Mouse (Mus musculus) ES-E14 (cell line): ENCODE results near the gene Nkx2-3. TPM values are rescaled to one million over a fixed set of nuclear protein-coding genes. Genes with fewer than 3 reads are reported as not detected.

Experiments used
- DNase-seq: peaks from one replicate; pipeline ENCODE4 v3.0.0-alpha.2; 2013; ENCODE audit warnings: low read depth, low spot score
- H3K27ac ChIP-seq: 2 replicates; pipeline ENCODE4 v1.5.1; 2012; ENCODE audit warnings: low read depth, mild to moderate bottlenecking, low read length, moderate library complexity, mixed read lengths; ENCODE audit not compliant: poor library complexity, insufficient read depth, severe bottlenecking
- H3K36me3 ChIP-seq: 2 replicates; pipeline ENCODE4 v1.6.1; 2012; ENCODE audit warnings: mild to moderate bottlenecking, low read length, moderate library complexity, mixed read lengths; ENCODE audit not compliant: control insufficient read depth, poor library complexity, insufficient read depth, severe bottlenecking
- H3K4me1 ChIP-seq, 2 experiments: fragments of 150-350 bp in 1 of 2; sonication (generic) in 1 of 2; 2 replicates each; pipeline ENCODE4 v1.6.1; 2012; ENCODE audit warnings: low read length in 2 of 2, mild to moderate bottlenecking in 1 of 2, mixed read lengths in 1 of 2; ENCODE audit not compliant: control insufficient read depth in 2 of 2, insufficient read depth in 2 of 2, poor library complexity in 1 of 2
- H3K4me3 ChIP-seq, 2 experiments: fragments of 150-350 bp in 1 of 2; sonication (generic) in 1 of 2; 2 replicates each; pipeline ENCODE4 v1.5.1; 2012; ENCODE audit warnings: low read length in 2 of 2, low read depth in 1 of 2, mild to moderate bottlenecking in 1 of 2, mixed read lengths in 1 of 2; ENCODE audit not compliant: insufficient read depth in 1 of 2, poor library complexity in 1 of 2, severe bottlenecking in 1 of 2
- H3K9ac ChIP-seq: 2 replicates; pipeline ENCODE4 v1.6.1; 2012; ENCODE audit warnings: low read depth, mild to moderate bottlenecking, low read length, mixed read lengths; ENCODE audit not compliant: poor library complexity, insufficient read depth, severe bottlenecking
- H3K9me3 ChIP-seq: fragments of 150-350 bp; sonication (generic); 2 replicates; pipeline ENCODE4 v1.6.1; 2012; ENCODE audit warnings: low read depth, mild to moderate bottlenecking, low read length; ENCODE audit not compliant: control insufficient read depth, insufficient read depth
- CHD2 ChIP-seq: IDR thresholded peaks from 2 replicates; pipeline ENCODE4 v1.6.1; 2014; ENCODE audit warnings: mild to moderate bottlenecking, low read depth, low read length, inconsistent platforms
- HCFC1 ChIP-seq: IDR thresholded peaks from 2 replicates; pipeline ENCODE4 v1.6.1; 2012; ENCODE audit warnings: low read length, inconsistent platforms, borderline replicate concordance; ENCODE audit not compliant: insufficient read depth
- MAFK ChIP-seq: IDR thresholded peaks from 2 replicates; pipeline ENCODE4 v1.6.1; 2014; ENCODE audit warnings: mild to moderate bottlenecking, low read depth, low read length, inconsistent platforms; ENCODE audit not compliant: insufficient read depth
- ZC3H11A ChIP-seq: IDR thresholded peaks from 2 replicates; pipeline ENCODE4 v1.6.1; 2012; ENCODE audit warnings: low read depth, mild to moderate bottlenecking, inconsistent platforms, low read length, borderline replicate concordance
- ZNF384 ChIP-seq: IDR thresholded peaks from 2 replicates; pipeline ENCODE4 v1.6.1; 2012; ENCODE audit warnings: low read depth, low read length, inconsistent platforms
- in situ Hi-C, 2 experiments: fragments of 600-800 bp; cut with MboI; formaldehyde crosslinking; loops; one replicate each; pipeline ENCODE4 v1.15.1; 2025; ENCODE audit warnings: low sequenced_read_pairs in 2 of 2, inconsistent platforms in 1 of 2; ENCODE audit not compliant: unreplicated experiment in 2 of 2
- total RNA-seq: library from RNA; depleted of rRNA; stranded (reverse); fragments of 300-350 nt; gene quantifications from 2 replicates; pipeline ENCODE4 v1.2.3, GENCODE M21; 2012

The Nkx2-3 gene
- total RNA-seq, 1 experiment, result 0.27 TPM

GRCm38 (mm10) chr19:43627345-43627744 is 15.2 kb downstream of the Nkx2-3 start:
- no peaks in the 10 kb centered on the region for H3K9me3 ChIP-seq
- H3K4me3 ChIP-seq, result no peak overlapping the region
- H3K36me3 ChIP-seq, result no peaks in the 10 kb centered on the region
- H3K9ac ChIP-seq, result no peak overlapping the region
- H3K27ac ChIP-seq, result no peak overlapping the region
- TF ChIP-seq MAFK, result no peak
- H3K4me1 ChIP-seq, result peaks cover 0 to 3% of the 10 kb centered on the region in 2 experiments; a peak in 1 of 4 replicates
- no peak for DNase-seq
- in situ Hi-C loops, result no loop called here

- peaks cover 0 to 3% of the 10 kb centered on the region in 2 experiments; a peak in 1 of 4 replicates for H3K4me1 ChIP-seq
- H3K9ac ChIP-seq, result no peak overlapping the region
- TF ChIP-seq MAFK, result no peak
- TF ChIP-seq CHD2, result no peak
- TF ChIP-seq ZC3H11A, result no peak
- no peak for TF ChIP-seq HCFC1
- TF ChIP-seq ZNF384, result no peak
- H3K9me3 ChIP-seq, result no peaks in the 10 kb centered on the region
- DNase-seq, result no peak
- H3K27ac ChIP-seq, result no peak overlapping the region
- in situ Hi-C loops, result no loop called here
- no peak overlapping the region for H3K4me3 ChIP-seq
- no peaks in the 10 kb centered on the region for H3K36me3 ChIP-seq
These were observed 17.0 kb downstream of the Nkx2-3 start for GRCm38 (mm10) chr19:43629088-43629487.

GRCm38 (mm10) chr19:43630466-43631251 is 18.5 kb downstream of the Nkx2-3 start:
- Histone ChIP-seq H3K4me3 (no peak overlapping the region), H3K27ac (no peak overlapping the region), H3K36me3 (no peaks in the 10 kb centered on the region), H3K9ac (peak overlapping the region; percentile 18; the same call in 1 of the 2 replicates), H3K9me3 (no peaks in the 10 kb centered on the region), H3K4me1 (peaks cover 0 to 3% of the 10 kb centered on the region in 2 experiments; a peak in 1 of 4 replicates)
- peak; percentile 91 for DNase-seq
- in situ Hi-C loops, result no loop called here
- TF ChIP-seq ZC3H11A, result peak; percentile 87; the same call in 1 of the 2 replicates
- TF ChIP-seq ZNF384, result no peak
- peak; percentile 97 for TF ChIP-seq MAFK

- H3K36me3 ChIP-seq, result no peaks in the 10 kb centered on the region
- H3K4me3 ChIP-seq, result no peak overlapping the region
- in situ Hi-C loops, result no loop called here
- no peaks in the 10 kb centered on the region for H3K9me3 ChIP-seq
- DNase-seq, result no peak
- TF ChIP-seq CHD2 (no peak), ZC3H11A (no peak), ZNF384 (no peak), MAFK (no peak), HCFC1 (no peak)
- no peak overlapping the region for H3K27ac ChIP-seq
- no peaks in the 10 kb centered on the region for H3K4me1 ChIP-seq
- no peak overlapping the region for H3K9ac ChIP-seq
These were observed 29.7 kb downstream of the Nkx2-3 start for GRCm38 (mm10) chr19:43641833-43642232.
